Mouse (Mus musculus) small intestine, adult 2 months (tissue): ENCODE measurements around the gene Pilra. TPM values are rescaled to one million over a fixed set of nuclear protein-coding genes. Genes with fewer than 3 reads are reported as not detected.
A peak's percentile ranks its signal among the peaks of the same experiment; 100 is the strongest.
"Not testable (repeated sequence)": the region's sequence is repeated elsewhere in the genome, so short reads cannot be mapped to it uniquely, and the experiment has no call there.

Source experiments
- H3K27ac ChIP-seq: fragments of 200-500 bp; 2 replicates; pipeline ENCODE4 v1.5.1; 2012; ENCODE audit warnings: low read depth, low read length, control low read depth, inconsistent platforms; ENCODE audit not compliant: insufficient read depth
- H3K27me3 ChIP-seq: fragments of 200-500 bp; 2 replicates; pipeline ENCODE4 v1.6.1; 2012; ENCODE audit warnings: mild to moderate bottlenecking, moderate library complexity, low read length, inconsistent platforms; ENCODE audit not compliant: control insufficient read depth, insufficient read depth
- H3K36me3 ChIP-seq: fragments of 200-500 bp; 2 replicates; pipeline ENCODE4 v1.6.1; 2012; ENCODE audit warnings: mild to moderate bottlenecking, low read length, control low read depth, inconsistent platforms; ENCODE audit not compliant: control insufficient read depth, insufficient read depth
- H3K4me1 ChIP-seq: fragments of 200-500 bp; 2 replicates; pipeline ENCODE4 v1.6.1; 2012; ENCODE audit warnings: low read length, inconsistent platforms, mixed read lengths; ENCODE audit not compliant: control insufficient read depth, insufficient read depth, insufficient read length
- H3K4me3 ChIP-seq: fragments of 200-500 bp; 2 replicates; pipeline ENCODE4 v1.5.1; 2012; ENCODE audit warnings: low read depth, mild to moderate bottlenecking, control low read depth, inconsistent platforms, low read length, moderate library complexity
- CTCF ChIP-seq: fragments of 200-500 bp; IDR thresholded peaks from 2 replicates; pipeline ENCODE4 v1.5.1; 2012; ENCODE audit warnings: low read depth, mild to moderate bottlenecking, control low read depth, inconsistent platforms, low read length, moderate library complexity, mixed read lengths; ENCODE audit not compliant: insufficient replicate concordance, insufficient read length; ENCODE audit errors: extremely low read depth
- POLR2A ChIP-seq: fragments of 200-500 bp; IDR thresholded peaks from 2 replicates; pipeline ENCODE4 v1.6.1; 2012; ENCODE audit warnings: low read depth, mild to moderate bottlenecking, control low read depth, inconsistent platforms, low read length, moderate library complexity
- whole genome bisulfite sequencing: fragments of 180-500 bp; shearing (Covaris S2); methylation state at CpG from one replicate; pipeline ENCODE4 v1.1.7; 2018; 5-methylcytosine and 5-hydroxymethylcytosine counted together
- polyA plus RNA-seq: library from polyadenylated mRNA; depleted of rRNA; stranded (reverse); fragments of >200 nt; gene quantifications from 2 replicates; pipeline ENCODE4 v1.2.3, GENCODE M21; 2012

Pilra gene
- polyA plus RNA-seq, 1 experiment, result 5.0 TPM

DNA sequence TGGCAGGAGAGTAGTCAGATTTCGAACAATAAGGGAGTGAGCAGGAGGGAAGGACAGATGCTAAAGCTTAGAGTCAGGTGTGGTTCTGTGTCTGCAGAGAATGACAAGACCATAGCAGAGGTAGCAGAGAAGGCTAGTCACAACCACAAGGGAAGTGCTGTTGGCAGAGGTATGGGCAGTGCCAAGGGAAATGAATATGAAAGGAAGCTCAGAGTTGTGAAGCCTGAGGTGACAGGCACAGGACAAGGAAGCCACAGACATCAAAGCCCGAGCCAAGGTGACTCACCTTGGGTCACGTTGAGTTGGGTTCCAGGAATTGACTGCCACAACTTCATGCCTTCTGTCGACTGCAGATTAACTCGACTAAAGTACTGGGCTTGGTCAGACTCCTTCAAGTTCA lies 20.8 kb upstream of the Pilra start:
- not testable (repeated sequence) for H3K27me3 ChIP-seq, H3K36me3 ChIP-seq, H3K4me1 ChIP-seq, H3K27ac ChIP-seq
- H3K4me3 ChIP-seq, result peak overlapping the region; percentile 34; the same call in 1 of the 2 replicates
- 40% methylated on average over 5 of the region's 5 CpGs for WGBS

DNA sequence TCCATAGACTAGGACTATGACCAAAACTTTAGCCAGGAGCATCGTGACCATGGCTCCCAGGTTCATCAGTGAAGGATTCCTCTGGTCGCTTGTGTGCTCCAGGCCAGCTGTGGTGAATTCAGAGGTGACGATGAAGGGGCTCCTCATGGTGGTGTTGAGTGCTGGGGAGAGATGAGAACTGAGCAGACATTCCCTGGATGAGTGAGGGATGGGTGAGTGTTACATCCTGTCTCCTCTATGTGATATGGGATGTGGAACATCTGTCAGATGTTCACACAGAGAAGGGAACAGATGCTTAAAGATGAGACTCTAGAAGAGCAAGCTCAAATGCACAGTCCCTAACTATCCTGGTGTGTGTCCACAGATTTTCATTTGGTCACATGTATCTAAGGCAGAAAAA lies 18.8 kb upstream of the Pilra start:
- 82% methylated on average over 3 of the region's 3 CpGs for WGBS

DNA sequence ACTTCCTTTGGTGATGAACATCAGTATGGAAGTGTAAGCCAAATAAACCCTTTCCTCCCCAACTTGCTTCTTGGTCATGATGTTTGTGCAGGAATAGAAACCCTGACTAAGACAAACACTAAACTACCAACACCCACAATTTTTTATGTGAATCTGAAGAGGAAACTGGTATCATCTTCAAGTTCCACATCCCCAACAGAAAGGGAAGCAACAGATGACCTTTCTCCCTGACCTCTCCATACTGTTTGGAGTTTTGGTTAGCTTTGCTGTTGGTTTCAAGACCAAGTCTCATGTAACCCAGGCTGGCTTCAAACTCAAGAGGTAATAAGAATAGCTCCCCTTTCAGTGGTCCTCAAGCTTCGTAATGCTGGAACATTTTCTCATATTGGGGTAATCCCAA lies 14.2 kb upstream of the Pilra start:
- 90% methylated on average over 1 of the region's 1 CpGs for WGBS
- H3K4me3 ChIP-seq, H3K27me3 ChIP-seq, H3K36me3 ChIP-seq, H3K27ac ChIP-seq, H3K4me1 ChIP-seq: not testable (repeated sequence)

More for the DNA sequence above, 18.8 kb upstream of the Pilra start:
- not testable (repeated sequence) for H3K4me3 ChIP-seq, H3K4me1 ChIP-seq, H3K36me3 ChIP-seq, H3K27me3 ChIP-seq, H3K27ac ChIP-seq

DNA sequence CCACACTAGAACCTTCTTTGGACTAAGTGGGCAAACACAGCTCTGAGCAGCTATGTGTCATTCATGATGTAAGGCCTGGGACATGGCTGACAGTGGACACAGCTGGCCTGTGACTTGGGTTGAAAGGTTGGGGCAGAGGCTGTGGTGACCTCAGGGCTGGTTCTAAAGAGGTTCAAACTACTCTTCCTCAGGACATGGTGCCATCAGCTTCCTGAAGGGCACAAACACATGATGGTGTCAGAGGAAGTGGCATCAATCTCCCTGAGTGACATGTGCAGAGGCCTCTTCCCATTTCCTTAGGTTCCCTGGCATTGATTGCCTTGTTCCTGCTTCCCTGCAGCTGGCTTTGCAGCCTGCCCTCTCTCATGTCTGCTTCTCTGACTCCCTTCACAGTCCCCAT lies 1.0 kb upstream of the Pilra start:
- not testable (repeated sequence) for H3K27ac ChIP-seq, H3K4me1 ChIP-seq, H3K27me3 ChIP-seq, H3K36me3 ChIP-seq, H3K4me3 ChIP-seq

DNA sequence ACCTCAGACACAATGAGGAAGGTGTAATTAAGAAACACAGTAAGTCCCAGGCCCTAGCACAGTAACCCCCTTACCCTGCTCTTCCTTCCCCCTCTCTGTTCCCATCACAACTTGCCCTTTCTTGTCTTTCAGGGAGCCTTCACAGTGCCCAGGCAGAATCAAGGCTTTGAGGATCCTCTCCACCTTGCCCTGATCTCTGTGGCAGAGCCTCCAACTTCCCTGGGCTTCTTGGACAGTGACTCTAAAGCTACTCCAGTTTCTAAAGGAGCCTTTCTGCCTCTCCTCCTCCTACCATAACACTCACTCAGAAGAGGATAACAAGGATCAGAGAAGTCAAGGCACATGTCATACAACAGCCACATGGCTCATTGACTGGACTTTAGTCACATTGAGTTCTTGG lies 530 bp upstream of the Pilra start:
- H3K27ac ChIP-seq, result no peak overlapping the region
- no peak for TF ChIP-seq POLR2A
- no peak for TF ChIP-seq CTCF
- no peaks in the 10 kb centered on the region for H3K27me3 ChIP-seq
- H3K4me1 ChIP-seq, result no peaks in the 10 kb centered on the region
- H3K4me3 ChIP-seq, result no peak overlapping the region
- H3K36me3 ChIP-seq, result no peaks in the 10 kb centered on the region

DNA sequence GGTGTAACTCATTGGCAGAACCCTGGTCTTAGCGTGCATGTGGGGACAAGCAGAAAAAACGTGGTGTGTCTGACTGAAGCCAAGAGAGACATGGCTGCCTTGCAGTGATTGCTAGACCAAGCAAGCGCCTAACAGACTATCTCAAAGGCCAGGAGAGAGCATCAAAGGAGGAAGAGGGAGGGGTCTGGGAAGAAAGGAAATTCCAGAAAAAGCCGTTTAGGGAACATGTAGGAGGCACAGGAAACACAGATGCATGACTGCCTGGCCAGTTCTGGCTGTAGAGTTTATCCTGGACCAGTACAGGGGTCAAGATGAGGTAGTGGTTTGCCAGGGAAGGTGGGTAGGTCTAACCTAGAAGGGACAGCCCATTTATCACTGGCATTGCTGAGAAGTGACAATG lies 2.6 kb downstream of the Pilra start:
- no peaks in the 10 kb centered on the region for H3K36me3 ChIP-seq
- no peak overlapping the region for H3K27ac ChIP-seq
- no peaks in the 10 kb centered on the region for H3K4me1 ChIP-seq
- H3K4me3 ChIP-seq, result no peak overlapping the region
- WGBS, result 55% methylated on average over 4 of the region's 4 CpGs
- TF ChIP-seq POLR2A (no peak), CTCF (no peak)
- no peaks in the 10 kb centered on the region for H3K27me3 ChIP-seq

DNA sequence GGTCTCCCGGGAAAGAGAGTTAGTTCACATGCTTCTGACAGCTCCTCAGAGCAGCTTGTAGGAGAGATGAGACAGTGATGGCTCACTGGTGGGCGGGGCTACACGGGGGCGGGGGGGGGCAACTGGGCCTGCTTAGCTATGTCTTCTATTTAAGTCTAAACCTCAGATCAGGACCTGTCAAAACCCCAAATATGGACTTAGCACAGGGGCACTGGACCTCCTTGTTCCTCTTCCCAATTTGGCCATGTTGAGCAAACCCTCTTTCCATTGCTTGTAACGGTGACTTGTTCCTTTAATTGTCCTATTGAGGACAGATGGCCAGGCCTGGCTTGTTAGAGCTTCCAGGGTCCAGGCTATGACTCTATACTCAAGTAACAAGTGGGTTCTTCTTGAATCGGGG lies 4.6 kb downstream of the Pilra start:
- no peak overlapping the region for H3K27ac ChIP-seq
- TF ChIP-seq POLR2A (no peak), CTCF (no peak)
- no peaks in the 10 kb centered on the region for H3K27me3 ChIP-seq
- 71% methylated on average over 6 of the region's 6 CpGs for WGBS
- no peak overlapping the region for H3K4me3 ChIP-seq
- H3K4me1 ChIP-seq, result no peaks in the 10 kb centered on the region
- H3K36me3 ChIP-seq, result no peaks in the 10 kb centered on the region

DNA sequence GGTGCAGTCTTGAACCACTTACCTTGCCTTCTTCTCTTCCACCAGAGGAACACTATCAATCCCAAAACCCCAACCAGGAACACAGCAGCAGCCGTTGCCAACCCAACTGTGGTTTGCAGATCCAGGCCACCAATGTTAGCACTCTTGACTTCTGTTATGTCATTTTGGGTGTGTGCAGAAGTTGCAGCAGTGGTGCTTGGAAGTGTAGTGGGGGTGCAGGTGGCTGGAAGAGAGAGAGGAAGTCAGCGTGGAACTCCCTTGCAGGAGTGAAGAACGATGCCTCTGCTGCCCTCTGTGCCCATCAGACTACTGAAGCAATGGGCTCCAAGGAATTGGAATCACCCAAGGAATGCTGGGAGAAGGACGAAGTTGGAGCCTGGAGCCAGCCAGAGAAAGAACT lies 5.0 kb downstream of the Pilra start:
- no peak for TF ChIP-seq POLR2A
- WGBS, result 84% methylated on average over 4 of the region's 4 CpGs
- Histone ChIP-seq H3K4me3 (no peak overlapping the region), H3K27ac (no peak overlapping the region), H3K36me3 (no peaks in the 10 kb centered on the region), H3K27me3 (no peaks in the 10 kb centered on the region), H3K4me1 (no peaks in the 10 kb centered on the region)
